Mouse (Mus musculus) embryonic facial prominence, embryonic 11.5 days (tissue): ENCODE data around the gene Efcab14. TPM values are rescaled to one million over a fixed set of nuclear protein-coding genes. Genes with fewer than 3 reads are reported as not detected.
A peak's percentile ranks its signal among the peaks of the same experiment; 100 is the strongest.

Experiments
- ATAC-seq: fragments of 200-750 bp; cut with Nextera tagmentation; replicated peaks from 2 replicates; pipeline ENCODE4 v1.8.0; 2017; ENCODE audit warnings: low read depth; ENCODE audit not compliant: insufficient number of reproducible peaks, low FRiP score, low TSS enrichment
- DNase-seq: peaks from one replicate; pipeline ENCODE4 v3.0.0-alpha.2; 2015; ENCODE audit warnings: low spot score
- H3K27ac ChIP-seq: fragments of 300-500 bp; sonication (generic); replicated peaks from 2 replicates; pipeline ENCODE4 v1.5.1; 2014; ENCODE audit warnings: mild to moderate bottlenecking, low read depth, low read length, control low read depth
- H3K27me3 ChIP-seq: fragments of 300-500 bp; sonication (generic); 2 replicates; pipeline ENCODE4 v1.6.1; 2014; ENCODE audit warnings: mild to moderate bottlenecking, low read length, moderate library complexity, mixed read lengths; ENCODE audit not compliant: control insufficient read depth, insufficient read depth
- H3K36me3 ChIP-seq: fragments of 300-500 bp; sonication (generic); replicated peaks from 2 replicates; pipeline ENCODE4 v1.6.1; 2014; ENCODE audit warnings: low read depth, mild to moderate bottlenecking, low read length, moderate library complexity, mixed read lengths; ENCODE audit not compliant: control insufficient read depth, insufficient read depth
- H3K4me1 ChIP-seq: fragments of 300-500 bp; sonication (generic); 2 replicates; pipeline ENCODE4 v1.6.1; 2014; ENCODE audit warnings: low read length, mixed read lengths; ENCODE audit not compliant: control insufficient read depth, insufficient read depth
- H3K4me2 ChIP-seq: fragments of 300-500 bp; sonication (generic); 2 replicates; pipeline ENCODE4 v1.6.1; 2014; ENCODE audit warnings: low read depth, mild to moderate bottlenecking, control low read depth, low read length, moderate library complexity
- H3K4me3 ChIP-seq: fragments of 300-500 bp; sonication (generic); 2 replicates; pipeline ENCODE4 v1.5.1; 2014; ENCODE audit warnings: low read depth, low read length, control low read depth
- H3K9ac ChIP-seq: fragments of 300-500 bp; sonication (generic); replicated peaks from 2 replicates; pipeline ENCODE4 v1.6.1; 2014; ENCODE audit warnings: mild to moderate bottlenecking, control low read depth, low read length
- H3K9me3 ChIP-seq: fragments of 300-500 bp; sonication (generic); replicated peaks from 2 replicates; pipeline ENCODE4 v1.6.1; 2016; ENCODE audit warnings: mild to moderate bottlenecking, low read length, inconsistent platforms, mixed read lengths; ENCODE audit not compliant: control insufficient read depth
- WGBS: fragments of 180-500 bp; shearing (Covaris S2); extraction: QIAGEN DNeasy Blood & Tissue Kit; methylation state at CpG from one replicate; pipeline ENCODE4 v1.1.7; 2014; 5-methylcytosine and 5-hydroxymethylcytosine counted together
- polyA plus RNA-seq: library from polyadenylated mRNA; unstranded; fragments of >200 nt; fragmentation: Nextera tagmentation; extraction: Ambion mirVana; gene quantifications from 2 replicates; pipeline ENCODE4 v1.2.1, GENCODE M21; 2014

Gene Efcab14
- polyA plus RNA-seq, 1 experiment from 2014 or later, result 40.4 TPM

DNA sequence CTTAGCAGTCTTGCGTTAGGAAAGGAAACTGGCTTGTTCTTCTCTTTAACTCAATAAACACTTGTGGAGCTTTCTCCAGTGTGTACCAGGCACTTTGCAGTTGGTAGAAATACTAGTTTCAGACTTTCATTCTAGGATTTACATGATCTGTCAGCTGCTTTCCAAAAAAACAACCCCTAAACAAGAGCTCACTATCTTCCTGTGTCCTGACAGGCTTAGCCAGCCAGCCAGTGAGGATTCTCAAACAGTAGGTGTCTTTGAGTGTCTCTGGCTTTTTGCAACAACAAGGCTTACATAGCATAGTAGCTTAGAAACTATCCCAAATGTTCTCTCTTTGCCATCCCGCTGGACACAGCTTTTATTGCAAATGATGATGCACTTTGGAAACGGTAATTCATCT, 16.6 kb downstream of the Efcab14 start:
- Histone ChIP-seq H3K27ac (no peak overlapping the region), H3K4me3 (no peak overlapping the region), H3K4me1 (no peaks in the 10 kb centered on the region), H3K9me3 (no peaks in the 10 kb centered on the region), H3K36me3 (peaks cover 3% of the 10 kb centered on the region; the same call in 1 of the 2 replicates), H3K9ac (no peak overlapping the region), H3K27me3 (no peaks in the 10 kb centered on the region), H3K4me2 (no peak overlapping the region)
- WGBS, result 89% methylated on average over 3 of the region's 3 CpGs
- ATAC-seq (no peak), DNase-seq (no peak)

DNA sequence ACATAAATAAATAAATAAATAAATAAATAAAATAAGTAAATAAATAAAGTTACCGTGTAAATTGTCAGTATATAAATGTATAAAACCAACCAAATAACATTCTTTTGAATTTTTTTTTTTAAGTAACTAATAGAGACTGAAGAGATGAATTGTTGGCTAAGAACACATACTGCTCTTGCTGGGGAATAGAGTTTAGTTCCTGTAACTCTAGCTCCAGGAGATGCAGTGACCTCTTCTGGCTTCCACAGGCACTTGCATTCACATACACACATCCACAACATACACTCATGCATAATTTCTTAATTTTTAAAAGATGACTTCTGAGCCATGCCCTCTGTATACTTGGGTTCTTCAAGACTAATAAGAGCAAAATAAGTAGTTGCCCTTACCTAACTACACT, 17.3 kb downstream of the Efcab14 start:
- no peaks in the 10 kb centered on the region for H3K9me3 ChIP-seq
- no peak overlapping the region for H3K4me3 ChIP-seq
- 90% methylated on average over 1 of the region's 1 CpGs for WGBS
- ATAC-seq (no peak), DNase-seq (no peak)
- H3K27ac ChIP-seq, result no peak overlapping the region
- no peak overlapping the region for H3K4me2 ChIP-seq
- H3K27me3 ChIP-seq, result no peaks in the 10 kb centered on the region
- no peaks in the 10 kb centered on the region for H3K4me1 ChIP-seq
- H3K9ac ChIP-seq, result no peak overlapping the region
- peaks cover 3% of the 10 kb centered on the region; the same call in 1 of the 2 replicates for H3K36me3 ChIP-seq

DNA sequence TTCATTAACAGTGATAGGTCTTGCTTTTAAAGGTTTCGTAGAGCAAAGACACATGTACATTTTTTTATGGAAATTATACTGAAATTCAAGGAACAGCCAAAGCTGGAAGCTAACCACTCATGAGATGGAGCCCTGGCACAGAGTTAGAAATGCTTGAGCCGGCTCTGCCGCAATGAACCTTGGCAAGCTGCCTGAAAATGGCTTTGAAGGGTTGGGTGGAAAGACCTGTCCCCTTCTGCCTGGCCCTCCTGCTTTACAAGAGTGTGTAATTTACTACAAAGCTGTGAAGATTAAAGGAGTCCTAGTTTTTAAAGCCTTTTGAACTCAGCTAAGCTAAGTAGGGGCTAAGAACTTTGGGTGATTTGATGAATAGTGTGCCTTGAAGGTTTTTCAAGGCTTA, 23.7 kb downstream of the Efcab14 start:
- DNase-seq, result no peak
- Histone ChIP-seq H3K9ac (no peak overlapping the region), H3K4me3 (no peak overlapping the region), H3K27me3 (no peaks in the 10 kb centered on the region), H3K36me3 (no peaks in the 10 kb centered on the region; the same call in 1 of the 2 replicates), H3K9me3 (no peaks in the 10 kb centered on the region), H3K4me2 (no peak overlapping the region), H3K4me1 (no peaks in the 10 kb centered on the region), H3K27ac (no peak overlapping the region)
- no peak for ATAC-seq
- 84% methylated on average over 3 of the region's 3 CpGs for WGBS

DNA sequence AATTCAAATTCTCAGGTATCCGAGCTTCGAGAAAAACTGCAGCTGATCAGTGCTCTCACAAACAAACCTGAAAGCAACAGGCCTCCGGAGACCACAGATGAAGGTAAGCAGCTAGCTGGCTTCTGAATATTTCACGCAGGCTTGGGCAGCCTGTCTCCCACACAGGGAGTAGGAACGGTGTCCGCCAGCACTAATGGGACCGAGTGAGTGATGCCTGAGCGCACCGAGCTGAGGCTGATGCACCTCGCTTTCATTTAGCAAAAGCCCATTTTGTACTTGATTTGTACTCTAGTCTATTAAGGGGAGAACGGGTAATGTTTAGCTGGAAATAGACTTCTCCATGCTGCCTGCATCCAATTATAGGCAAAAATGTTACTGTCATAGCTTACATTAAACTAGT, 27.0 kb downstream of the Efcab14 start:
- WGBS, result 94% methylated on average over 11 of the region's 11 CpGs
- H3K4me1 ChIP-seq, result no peaks in the 10 kb centered on the region
- no peak for DNase-seq
- H3K27ac ChIP-seq, result no peak overlapping the region
- no peaks in the 10 kb centered on the region for H3K27me3 ChIP-seq
- H3K9me3 ChIP-seq, result no peaks in the 10 kb centered on the region
- no peak for ATAC-seq
- H3K9ac ChIP-seq, result no peak overlapping the region
- no peak overlapping the region for H3K4me2 ChIP-seq
- no peak overlapping the region for H3K4me3 ChIP-seq
- no peaks in the 10 kb centered on the region for H3K36me3 ChIP-seq

DNA sequence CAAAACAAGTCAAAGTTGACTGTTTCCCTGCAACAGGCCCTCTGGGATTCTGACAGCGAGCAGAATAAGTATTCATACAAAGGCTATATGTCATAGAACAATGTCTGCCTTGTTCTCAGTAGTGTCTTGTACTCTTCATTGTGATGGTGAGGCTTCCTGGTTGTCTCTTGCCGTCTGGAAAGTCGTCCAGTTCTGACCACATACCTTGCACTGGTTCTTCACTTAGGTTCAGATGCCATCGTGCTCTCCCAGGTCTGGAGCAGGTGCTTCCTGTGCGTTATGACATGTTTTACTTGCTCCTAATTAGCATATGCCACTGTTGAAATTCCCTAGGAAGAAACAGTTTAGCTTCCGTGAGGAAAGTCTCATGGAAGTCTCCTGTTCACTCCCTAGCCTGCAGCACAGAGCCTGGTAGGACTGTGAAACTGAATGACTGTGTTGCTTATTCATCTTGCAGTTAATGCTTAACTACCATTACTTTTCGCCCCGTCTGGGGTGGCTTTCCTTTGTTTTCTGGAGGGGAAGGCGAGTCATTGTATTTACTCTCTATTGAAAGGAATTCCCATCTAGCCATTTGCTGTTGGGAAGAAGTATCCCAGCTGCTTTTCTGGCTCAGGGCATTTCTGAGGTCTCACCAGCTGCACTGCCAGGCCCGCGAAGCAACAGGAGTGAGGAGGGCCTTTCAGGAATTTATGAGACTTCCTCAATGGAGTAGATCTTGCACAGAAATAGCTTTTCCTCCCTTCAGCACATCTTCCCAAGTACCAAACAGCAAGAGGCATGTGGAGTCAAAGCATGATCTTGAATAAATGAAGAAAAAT, 30.3 kb downstream of the Efcab14 start:
- no peaks in the 10 kb centered on the region for H3K27me3 ChIP-seq
- WGBS, result 71% methylated on average over 11 of the region's 11 CpGs
- no peak overlapping the region for H3K9ac ChIP-seq
- no peak overlapping the region for H3K27ac ChIP-seq
- H3K36me3 ChIP-seq, result no peaks in the 10 kb centered on the region
- no peaks in the 10 kb centered on the region for H3K4me1 ChIP-seq
- ATAC-seq (no peak), DNase-seq (no peak)
- no peak overlapping the region for H3K4me3 ChIP-seq
- no peak overlapping the region for H3K4me2 ChIP-seq
- H3K9me3 ChIP-seq, result no peaks in the 10 kb centered on the region

DNA sequence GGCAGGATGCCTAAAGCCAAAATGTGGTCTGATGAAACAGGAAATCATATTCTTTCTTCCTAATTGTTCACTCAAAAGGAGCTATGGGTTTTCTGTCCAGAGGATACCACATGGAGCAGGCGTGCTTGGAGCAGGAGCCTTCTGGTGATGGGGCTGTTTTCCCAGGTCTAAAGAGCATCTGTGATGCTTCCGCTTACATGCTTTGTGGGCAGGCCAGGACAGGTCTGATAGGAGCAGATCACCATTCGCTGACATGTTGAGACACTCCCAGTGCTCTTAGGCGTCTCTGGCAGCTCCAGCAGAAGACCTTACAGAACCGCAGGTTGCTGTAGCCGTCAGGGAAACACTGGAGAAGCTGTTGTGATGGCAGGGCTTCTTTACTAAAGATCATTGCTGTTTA, 37.5 kb downstream of the Efcab14 start:
- WGBS, result 80% methylated on average over 6 of the region's 6 CpGs

DNA sequence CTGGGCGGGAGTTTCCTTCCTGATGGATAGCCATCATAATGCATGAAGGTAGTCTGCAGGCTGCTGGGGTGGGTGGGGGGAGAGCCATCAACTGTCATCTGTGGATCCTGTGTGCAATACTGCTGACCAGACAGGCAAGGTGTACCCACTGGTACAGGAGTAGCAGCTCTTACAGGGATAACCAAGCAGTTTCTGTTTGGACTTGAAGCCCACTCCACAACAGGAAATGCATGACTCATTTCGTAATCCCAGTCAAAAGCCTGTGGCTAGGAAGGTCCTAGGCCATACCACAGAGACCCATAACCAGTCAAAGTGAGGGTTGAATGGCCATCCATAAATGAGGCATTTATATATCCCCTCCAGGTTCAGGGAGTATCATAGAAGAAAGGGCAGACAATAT, 40.1 kb downstream of the Efcab14 start:
- no peak overlapping the region for H3K27ac ChIP-seq
- 91% methylated on average over 2 of the region's 2 CpGs for WGBS
- H3K36me3 ChIP-seq, result no peaks in the 10 kb centered on the region
- DNase-seq (no peak), ATAC-seq (no peak)
- H3K4me2 ChIP-seq, result no peak overlapping the region
- H3K9ac ChIP-seq, result no peak overlapping the region
- no peak overlapping the region for H3K4me3 ChIP-seq
- H3K4me1 ChIP-seq, result no peaks in the 10 kb centered on the region
- no peaks in the 10 kb centered on the region for H3K9me3 ChIP-seq
- no peaks in the 10 kb centered on the region for H3K27me3 ChIP-seq

More for the DNA sequence above, 37.5 kb downstream of the Efcab14 start:
- no peaks in the 10 kb centered on the region for H3K27me3 ChIP-seq
- no peak overlapping the region for H3K27ac ChIP-seq
- no peaks in the 10 kb centered on the region for H3K9me3 ChIP-seq
- H3K4me2 ChIP-seq, result no peak overlapping the region
- H3K4me3 ChIP-seq, result no peak overlapping the region
- DNase-seq (peak; percentile 10), ATAC-seq (no peak)
- H3K36me3 ChIP-seq, result no peaks in the 10 kb centered on the region
- no peak overlapping the region for H3K9ac ChIP-seq
- H3K4me1 ChIP-seq, result no peaks in the 10 kb centered on the region

DNA sequence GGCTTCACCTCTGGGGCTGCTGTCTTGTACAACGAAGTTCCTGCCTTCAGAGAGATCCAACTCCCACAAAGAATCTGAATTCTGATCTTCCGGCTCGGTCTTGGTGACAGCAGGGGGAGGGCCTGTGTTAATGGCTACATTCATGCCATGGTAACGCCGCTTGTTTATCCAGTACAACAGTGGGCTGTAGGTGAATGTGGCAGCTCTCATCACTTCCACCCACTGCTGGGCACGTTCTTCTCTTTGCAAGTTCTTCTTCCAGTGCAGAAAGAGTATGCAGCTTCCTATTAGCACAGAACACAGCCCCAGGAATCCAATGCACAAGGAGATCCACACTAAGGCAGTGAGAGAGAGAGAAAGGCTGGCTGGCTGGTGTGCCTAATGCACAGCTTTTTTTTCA, 42.7 kb downstream of the Efcab14 start:
- DNase-seq (no peak), ATAC-seq (no peak)
- H3K27ac ChIP-seq, result no peak overlapping the region
- H3K4me2 ChIP-seq, result no peak overlapping the region
- no peaks in the 10 kb centered on the region for H3K4me1 ChIP-seq
- WGBS, result 62% methylated on average over 6 of the region's 6 CpGs
- no peak overlapping the region for H3K9ac ChIP-seq
- H3K27me3 ChIP-seq, result no peaks in the 10 kb centered on the region
- H3K9me3 ChIP-seq, result no peaks in the 10 kb centered on the region
- H3K36me3 ChIP-seq, result no peaks in the 10 kb centered on the region
- no peak overlapping the region for H3K4me3 ChIP-seq
